Mouse (Mus musculus) left cerebral cortex, adult 9 months (tissue): Measurements from ENCODE around the gene Nagk.
A peak's percentile ranks its signal among the peaks of the same experiment; 100 is the strongest.

Source experiments
- DNase-seq, 2 experiments: peaks; one replicate each; pipeline ENCODE4 v3.0.0; 2022; ENCODE audit warnings: low spot score in 2 of 2

Nagk gene

DNA sequence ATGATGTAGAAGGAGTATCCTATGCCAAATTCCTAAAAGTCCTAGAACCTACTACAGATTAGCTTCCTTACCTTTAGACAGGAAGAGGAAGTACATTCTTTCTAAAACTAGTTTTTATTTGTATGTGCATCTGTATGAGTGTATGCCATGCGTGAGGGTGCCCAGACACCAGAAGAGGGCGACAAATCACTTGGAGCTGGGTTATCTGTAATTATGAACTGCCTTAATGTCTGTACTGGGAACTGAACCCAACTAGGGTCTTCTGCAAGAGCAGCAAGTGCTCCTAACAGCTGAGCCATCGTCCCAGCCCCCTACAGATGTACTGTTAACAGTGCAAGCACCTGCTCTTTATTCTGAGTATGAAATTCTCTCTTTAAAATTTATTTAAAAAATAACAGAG, 21.0 kb downstream of the Nagk start:
- DNase-seq: no peak

DNA sequence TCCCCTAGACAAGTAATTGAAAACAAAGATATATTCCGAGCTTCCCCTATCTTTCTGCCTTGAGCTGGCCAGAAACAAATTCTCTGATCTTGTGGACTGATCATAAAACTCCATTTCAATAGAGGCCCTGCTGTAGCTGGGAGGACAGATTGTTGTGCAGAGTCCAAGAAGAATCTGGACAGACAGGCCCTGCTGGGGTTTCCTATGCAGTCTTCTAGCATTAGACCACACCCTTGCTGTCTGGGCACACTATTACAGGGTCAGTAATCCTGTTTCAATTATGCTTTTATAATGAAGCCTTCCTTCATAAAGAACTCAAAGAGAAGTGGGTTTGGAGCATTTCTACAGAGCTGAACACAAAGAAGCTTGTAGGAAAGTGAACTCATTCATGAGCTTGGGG, 24.2 kb downstream of the Nagk start:
- DNase-seq: no peak

- DNase-seq: no peak
Observed at GRCm38 (mm10) chr6:83820727-83821515, 26.1 kb downstream of the Nagk start.

GRCm38 (mm10) chr6:83821856-83822255, 27.1 kb downstream of the Nagk start:
- DNase-seq: no peak

DNA sequence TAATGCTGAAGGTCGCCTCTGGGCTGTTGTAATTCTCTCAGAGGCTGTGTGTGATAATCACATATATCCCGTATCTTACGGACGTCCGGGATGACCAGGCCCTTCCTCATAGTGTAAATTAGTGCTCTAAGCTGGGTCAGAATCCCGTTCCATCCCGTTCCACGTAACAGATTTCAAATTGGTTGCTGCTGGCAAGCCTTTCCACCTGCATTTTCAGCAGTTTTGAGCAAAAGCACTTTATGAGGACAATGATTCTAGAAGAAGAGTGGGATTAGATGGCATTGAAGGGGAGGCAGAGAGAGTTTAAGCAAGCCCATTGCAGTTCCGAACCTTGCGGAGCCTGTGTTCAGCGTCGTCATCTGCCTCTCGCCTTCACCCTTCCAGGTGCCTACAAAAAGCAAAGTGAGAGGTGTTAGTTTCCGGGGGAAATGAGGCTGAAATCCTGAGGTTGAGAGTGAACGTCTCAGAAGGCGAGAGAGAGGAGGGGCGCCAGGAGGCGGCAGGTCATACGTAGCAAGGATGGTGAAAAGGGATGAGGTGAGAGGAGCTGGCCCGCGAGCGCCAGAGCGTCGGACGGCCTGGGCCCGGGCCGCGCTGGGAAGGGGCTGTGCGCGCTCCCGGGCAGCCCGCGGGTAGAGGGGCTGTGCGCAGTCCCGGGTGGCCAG, 36.3 kb downstream of the Nagk start:
- DNase-seq: peak in 1 of 2 experiments; percentile 32

DNA sequence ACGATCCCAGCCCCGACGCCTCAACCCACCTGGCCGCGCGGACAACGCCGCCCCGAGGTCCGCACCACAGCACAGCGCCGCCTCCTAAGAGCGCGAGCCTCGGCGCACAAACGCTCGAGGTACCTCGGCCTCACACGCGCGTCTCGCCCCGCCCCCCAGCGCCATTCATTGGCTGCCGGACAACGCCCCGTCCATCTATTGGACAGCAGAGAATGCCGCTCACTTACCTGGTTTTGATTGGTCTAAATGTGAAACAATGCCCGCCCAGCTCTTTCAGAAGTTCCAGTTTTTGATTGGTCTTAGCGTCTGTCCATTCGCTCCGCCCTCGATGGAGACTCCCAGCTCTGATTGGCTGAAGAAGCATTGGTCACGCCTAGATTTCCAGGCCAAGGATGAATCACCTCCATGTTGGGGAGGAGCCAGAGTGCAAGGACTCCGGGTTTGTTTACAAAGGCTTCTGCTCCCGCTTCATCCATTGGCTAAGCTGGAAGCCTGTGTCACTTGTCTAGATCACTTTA, 36.9 kb downstream of the Nagk start, which contains the start of gene Paip2b:
TSS of gene Paip2b (minus strand) at position 136 of the 518 bp plus-strand sequence.
- peak; percentile 99 to 100 for DNase-seq

- peak in 1 of 2 experiments; percentile 5 for DNase-seq
Observed at GRCm38 (mm10) chr6:83832393-83832792, 37.6 kb downstream of the Nagk start.

DNA sequence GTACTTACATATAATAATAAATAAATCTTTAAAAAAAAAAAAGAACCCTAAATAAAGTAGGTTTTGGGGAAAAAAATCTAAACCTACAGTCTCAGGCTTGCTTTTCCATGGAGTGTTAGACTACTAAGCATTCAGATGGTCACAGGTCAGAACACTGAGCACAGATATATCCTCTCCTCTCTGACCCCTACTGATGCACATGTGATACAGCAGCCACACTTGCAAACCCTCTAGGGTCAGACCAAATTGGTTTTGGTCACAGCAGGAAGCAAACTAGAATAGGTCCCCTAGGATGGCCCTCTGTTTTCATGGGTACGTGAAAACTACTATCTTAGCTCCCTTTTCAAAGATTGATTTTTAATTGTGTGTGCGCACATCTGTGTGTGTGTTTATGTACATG, 42.0 kb downstream of the Nagk start:
- no peak for DNase-seq

GRCm38 (mm10) chr6:83838046-83838445, 43.3 kb downstream of the Nagk start:
- no peak for DNase-seq

GRCm38 (mm10) chr6:83840086-83840485, 45.3 kb downstream of the Nagk start:
- no peak for DNase-seq

- DNase-seq: no peak
Observed at GRCm38 (mm10) chr6:83844913-83845312, 50.1 kb downstream of the Nagk start.

- no peak for DNase-seq
Observed at GRCm38 (mm10) chr6:83846141-83846540, 51.4 kb downstream of the Nagk start.

GRCm38 (mm10) chr6:83849446-83849845, 54.7 kb downstream of the Nagk start:
- no peak for DNase-seq
